Mouse (Mus musculus) liver, postnatal 0 days (tissue): ENCODE data around the gene Dexi.

Source experiments
- CTCF ChIP-seq: sonication (generic); IDR thresholded peaks from 2 replicates; pipeline ENCODE4 v1.5.1; 2016; ENCODE audit warnings: antibody characterized with exemption, low read depth
- EP300 ChIP-seq: IDR thresholded peaks from 2 replicates; pipeline ENCODE4 v1.6.1; 2016; ENCODE audit warnings: antibody characterized with exemption, low read depth, mild to moderate bottlenecking

- TF ChIP-seq CTCF, result no peak
- TF ChIP-seq EP300, result no peak
Observed at GRCm38 (mm10) chr16:10499122-10499521, 43.7 kb downstream of the Dexi start.
